Mouse (Mus musculus): ENCODE results near the gene Rbbp6.

Rbbp6 gene

DNA sequence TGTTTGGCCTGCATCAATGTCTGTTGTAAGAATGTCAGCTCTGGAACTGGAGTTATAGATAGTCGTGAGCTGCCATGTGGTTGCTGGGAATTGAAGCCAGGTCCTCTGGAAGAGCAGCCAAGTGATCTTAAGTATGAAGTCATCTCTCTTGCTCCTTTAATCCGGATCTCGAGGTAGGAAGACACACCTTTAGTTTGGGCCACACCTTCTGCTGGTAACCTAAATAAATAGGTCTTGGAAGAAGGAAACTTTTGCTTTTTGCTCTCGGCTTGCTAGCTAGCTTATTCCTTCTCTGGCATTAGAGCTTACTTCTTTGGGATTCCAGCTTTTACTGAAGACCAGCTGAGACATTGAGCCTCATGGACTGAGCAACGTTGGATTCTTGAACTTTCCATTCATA lies at the start of gene Rbbp6:
Rbbp6 (plus strand) TSS at position 301 of the 400 bp plus-strand sequence.
- no peak for DNase-seq (ENCODE audit: low read depth, low spot score)

DNA sequence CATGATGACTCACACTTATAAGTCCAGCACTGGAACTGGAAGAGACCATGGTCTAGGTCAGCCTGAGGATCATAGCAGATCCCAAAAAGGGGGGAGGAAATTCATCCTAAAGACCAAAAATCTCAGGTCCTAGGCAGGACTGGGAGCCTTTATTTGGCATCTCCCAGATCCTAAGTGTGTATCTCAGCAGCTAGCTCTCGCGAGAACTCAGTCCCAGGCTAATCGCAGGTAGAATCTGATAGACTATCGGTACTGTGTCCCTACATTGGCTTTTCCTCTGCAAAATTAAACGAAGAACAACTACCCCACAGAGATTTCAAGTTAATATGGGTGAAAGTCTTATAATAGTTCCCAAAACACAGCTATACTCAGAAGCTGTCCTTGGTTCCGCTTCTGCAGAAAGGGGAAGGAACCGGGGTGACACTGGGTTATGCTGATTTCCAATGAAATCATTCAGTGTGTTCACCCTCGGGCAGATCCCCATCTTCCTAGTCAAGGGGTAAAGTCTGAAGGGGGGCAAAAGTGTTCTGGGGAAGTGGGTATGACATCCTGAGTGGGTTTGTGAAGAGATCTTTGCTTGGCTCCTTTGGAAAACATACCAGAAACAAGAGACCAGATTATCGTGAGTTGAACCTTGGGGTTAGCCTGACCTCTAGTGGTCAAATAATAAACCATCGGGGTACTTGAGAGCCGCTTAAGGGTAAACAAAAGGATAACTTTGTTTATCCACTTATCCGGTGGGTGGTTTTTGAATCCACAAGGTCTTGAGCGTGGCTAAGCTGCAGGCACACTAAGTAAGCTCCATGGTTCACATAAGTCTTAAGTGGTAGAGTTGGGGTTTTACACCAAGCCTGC lies 45.5 kb upstream of the Rbbp6 start:
- peak; percentile 70 for DNase-seq (ENCODE audit: low read depth, low spot score)

DNA sequence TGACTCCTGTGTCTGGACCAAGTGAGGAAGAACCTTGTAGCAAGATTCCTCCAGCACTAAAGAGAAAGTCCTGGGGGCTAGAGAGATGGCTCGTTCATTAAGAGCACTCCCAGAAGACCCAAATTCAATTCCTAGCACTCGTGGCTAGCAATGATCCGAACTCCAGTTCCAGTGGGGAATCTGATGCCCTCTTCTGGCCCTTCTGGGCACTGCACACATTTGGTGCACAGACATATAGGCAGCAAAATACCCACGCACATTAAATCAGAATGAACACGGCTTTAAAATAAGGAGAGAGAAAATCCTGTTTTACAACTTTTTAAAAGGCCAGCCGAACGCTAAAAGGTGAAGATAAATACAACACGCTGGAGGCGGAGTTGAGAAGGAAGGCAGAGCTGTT lies 43.9 kb upstream of the Rbbp6 start:
- no peak for DNase-seq (ENCODE audit: low read depth, low spot score)

DNA sequence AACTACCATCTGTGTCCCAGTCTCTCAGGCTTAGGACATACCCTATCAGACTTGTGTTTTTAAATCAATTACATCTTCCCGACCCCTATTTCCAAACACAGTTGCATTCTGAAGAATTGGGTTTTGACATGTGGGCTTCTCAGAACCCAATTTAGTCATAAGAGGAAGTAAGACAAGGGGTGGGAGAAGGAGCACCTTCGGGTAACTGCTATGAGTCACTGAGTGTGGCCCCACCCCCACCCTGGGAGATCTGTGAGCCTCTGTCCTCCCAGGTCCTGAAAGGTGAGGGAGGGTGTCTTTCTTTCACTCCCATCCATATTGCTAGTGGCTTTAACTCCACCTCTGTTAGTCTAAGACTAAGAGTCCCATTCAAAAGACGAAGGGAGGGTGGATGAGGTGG lies 41.2 kb upstream of the Rbbp6 start:
- no peak for DNase-seq (ENCODE audit: low read depth, low spot score)

- DNase-seq (ENCODE audit: low read depth, low spot score): no peak
These were observed 35.0 kb upstream of the Rbbp6 start for GRCm38 (mm10) chr7:122930494-122930893.

DNA sequence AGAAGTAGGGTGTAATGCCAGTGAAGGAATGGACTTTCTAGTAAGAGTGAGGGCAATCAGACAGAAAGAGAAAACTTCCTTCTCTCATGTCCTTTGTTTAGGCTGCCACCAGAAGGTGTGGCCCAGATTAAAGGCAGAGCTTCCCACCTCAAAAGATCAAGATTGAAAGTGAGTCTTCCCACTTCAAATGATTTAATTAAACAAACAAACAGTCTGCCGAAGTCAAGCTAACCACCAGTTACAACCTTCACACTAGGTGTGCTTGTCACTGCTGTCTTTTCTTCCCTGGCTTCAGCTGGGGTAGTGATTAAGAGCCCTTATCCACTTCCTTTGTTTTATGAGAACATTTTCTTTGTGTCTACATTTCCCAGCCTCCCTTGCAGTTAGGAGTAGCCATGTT lies 33.3 kb upstream of the Rbbp6 start:
- DNase-seq (ENCODE audit: low read depth, low spot score): no peak

DNA sequence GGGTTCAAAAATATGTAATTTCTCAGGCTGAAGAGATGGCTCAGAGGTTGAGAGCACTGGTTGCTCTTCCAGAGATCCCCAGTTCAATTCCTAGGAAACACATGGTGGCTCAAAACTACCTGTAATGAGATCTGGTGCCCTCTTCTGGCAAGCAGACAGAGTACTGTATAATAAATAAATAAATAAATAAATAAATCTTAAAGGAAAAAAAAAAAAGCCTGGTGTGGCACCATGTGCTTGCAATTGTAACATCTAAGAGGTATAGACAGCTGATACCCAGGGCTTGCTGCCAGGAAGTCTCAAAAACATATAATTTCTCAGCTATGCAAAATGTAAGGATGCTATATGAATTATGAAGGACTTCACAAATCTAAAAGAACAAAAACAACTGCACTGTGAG lies 28.9 kb upstream of the Rbbp6 start:
- DNase-seq (ENCODE audit: low read depth, low spot score): no peak

DNA sequence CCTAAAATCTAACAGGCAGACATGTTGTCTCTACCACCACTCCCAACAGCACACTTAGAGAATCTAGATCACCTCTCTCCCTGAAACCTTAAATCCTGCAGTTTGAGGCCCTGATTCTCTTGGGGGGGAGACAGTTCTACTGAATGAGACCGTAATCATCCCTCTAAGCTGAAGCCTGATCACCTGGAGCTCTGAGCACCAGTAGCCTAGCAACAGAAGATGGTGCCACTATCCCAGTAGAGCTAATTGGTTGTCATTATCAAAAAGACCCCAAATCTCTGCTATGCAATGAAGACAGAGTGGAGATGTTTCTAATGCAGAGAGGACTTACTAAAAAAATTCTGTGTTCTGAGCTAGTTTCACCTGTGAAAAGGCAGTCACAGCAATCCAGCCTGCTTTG lies 27.3 kb upstream of the Rbbp6 start:
- no peak for DNase-seq (ENCODE audit: low read depth, low spot score)

- DNase-seq (ENCODE audit: low read depth, low spot score): no peak
These were observed 26.3 kb upstream of the Rbbp6 start for GRCm38 (mm10) chr7:122939181-122939580.

DNA sequence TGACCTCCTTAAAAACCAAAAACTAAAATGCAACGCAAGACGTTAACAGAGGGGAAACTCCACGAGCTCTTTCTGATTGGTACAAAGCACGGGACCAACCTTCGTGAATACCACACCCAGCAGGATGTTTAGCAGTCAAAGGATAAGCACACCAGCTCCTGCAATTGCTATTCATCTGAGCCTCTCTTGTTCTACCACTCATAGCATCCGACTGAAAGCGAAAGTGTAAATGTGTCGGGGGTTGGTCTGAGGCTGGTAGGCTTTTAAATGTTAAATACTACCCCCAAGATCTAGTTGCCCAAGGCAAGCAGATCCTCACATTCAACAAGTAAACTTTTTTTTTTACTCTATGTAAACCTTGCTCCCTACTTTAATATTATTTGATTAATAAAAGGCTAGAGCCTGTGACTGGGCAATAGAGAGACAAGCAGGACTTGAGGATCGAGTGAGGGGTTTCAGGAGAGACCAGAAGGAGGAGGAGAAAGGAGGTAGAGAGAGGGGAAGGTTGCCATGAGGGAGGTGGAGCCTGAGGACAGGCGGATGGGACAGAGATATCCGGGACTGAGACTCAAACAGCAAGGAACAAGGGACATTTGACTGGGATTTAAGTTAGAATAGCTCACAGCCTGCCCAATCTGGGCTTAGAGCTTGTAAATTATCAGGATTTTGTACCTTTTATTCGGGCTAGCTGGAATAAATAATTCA lies 25.0 kb upstream of the Rbbp6 start:
- DNase-seq (ENCODE audit: low read depth, low spot score): no peak

DNA sequence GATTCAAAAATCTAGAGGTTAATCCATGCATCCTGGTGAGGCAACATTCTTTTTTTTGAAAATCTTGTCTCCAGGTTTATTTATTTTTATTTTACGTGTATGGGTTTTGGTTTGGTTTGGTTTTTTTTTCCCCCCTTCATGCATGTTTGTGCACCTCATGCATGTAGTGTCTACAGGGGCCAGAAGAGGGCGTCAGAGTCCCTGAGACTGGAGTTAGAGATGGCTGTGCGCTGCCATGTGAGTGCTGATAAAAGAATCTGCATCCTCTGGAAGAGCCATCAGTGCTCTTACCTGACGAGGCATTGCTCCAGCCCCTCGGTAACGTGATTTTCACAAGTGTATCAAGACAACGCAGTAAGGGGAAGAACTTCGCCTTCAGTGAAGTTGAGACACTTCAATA lies 23.4 kb upstream of the Rbbp6 start:
- no peak for DNase-seq (ENCODE audit: low read depth, low spot score)

- DNase-seq (ENCODE audit: low read depth, low spot score): peak; percentile 80
These were observed 20.3 kb upstream of the Rbbp6 start for GRCm38 (mm10) chr7:122945149-122945548.

GRCm38 (mm10) chr7:122949268-122949667 lies 16.2 kb upstream of the Rbbp6 start:
- no peak for DNase-seq (ENCODE audit: low read depth, low spot score)

DNA sequence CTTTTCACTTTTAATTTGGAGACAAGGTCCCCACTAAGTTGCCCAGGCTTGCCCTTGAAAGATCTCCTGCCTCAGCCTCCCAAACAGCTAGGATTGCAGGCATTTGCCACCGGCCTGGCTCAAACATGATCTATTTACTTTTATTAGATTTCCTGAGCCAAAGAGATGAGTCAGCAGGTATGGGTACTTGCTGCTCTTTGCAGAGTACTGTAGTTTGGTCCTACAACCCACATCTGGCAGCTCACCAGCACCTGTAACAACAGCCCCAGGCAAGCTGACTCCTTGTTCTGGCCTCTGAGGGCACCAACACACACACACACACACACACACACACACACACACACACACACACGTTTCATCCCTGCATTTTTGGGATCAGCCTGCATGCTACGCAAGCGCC lies 14.0 kb upstream of the Rbbp6 start:
- DNase-seq (ENCODE audit: low read depth, low spot score): no peak

GRCm38 (mm10) chr7:122952066-122952465 lies 13.4 kb upstream of the Rbbp6 start:
- DNase-seq (ENCODE audit: low read depth, low spot score): no peak

GRCm38 (mm10) chr7:122954451-122955225 lies 10.8 kb upstream of the Rbbp6 start:
- no peak for DNase-seq (ENCODE audit: low read depth, low spot score)

- no peak for DNase-seq (ENCODE audit: low read depth, low spot score)
These were observed 10.1 kb upstream of the Rbbp6 start for GRCm38 (mm10) chr7:122955226-122955955.

GRCm38 (mm10) chr7:122968751-122969150 lies 3.3 kb downstream of the Rbbp6 start:
- no peak for DNase-seq (ENCODE audit: low read depth, low spot score)

DNA sequence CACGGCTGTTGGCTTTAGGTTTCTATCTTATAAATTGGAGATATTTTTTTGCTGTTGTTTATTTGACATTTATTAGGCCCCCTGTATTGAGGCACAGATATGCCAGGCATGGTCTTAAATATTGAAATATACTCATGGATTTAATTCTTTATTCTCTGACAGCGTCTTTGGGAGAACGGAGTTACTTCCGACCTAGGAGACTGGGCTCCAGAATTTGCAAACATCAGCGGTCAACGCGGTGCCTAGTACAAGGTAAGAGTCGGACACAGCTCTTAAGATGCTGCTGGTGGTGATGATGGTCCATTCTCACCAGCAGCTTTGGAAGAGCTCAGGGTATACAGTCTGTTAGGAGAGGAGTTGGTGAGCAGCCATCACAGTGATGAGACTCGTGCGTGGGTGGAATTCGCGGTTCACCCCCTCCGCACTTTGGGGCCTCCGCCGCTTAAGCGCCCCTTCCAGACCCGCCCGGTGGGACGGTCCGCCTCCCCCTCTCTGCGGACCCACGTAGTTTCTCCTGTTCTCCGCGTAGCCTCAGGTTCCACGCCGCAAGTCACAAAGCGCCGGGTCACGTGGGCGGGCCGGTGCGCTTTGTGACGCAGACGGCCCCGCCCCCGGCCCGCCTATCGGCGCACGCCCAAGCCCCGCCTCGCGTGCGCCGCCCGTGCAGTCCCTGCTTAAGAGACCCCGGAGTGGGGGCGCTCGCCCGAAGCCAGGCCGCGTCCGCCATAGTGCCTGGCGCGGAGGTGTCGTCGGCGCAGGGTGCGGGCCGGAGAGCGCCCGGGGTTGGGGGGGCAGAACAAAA lies 3.9 kb downstream of the Rbbp6 start:
- DNase-seq (ENCODE audit: low read depth, low spot score): peak; percentile 97

- DNase-seq (ENCODE audit: low read depth, low spot score): peak; percentile 17
These were observed 4.8 kb downstream of the Rbbp6 start for GRCm38 (mm10) chr7:122970119-122970781.
